Mouse (Mus musculus) liver, postnatal 0 days (tissue): ENCODE measurements around the gene Rnpepl1.

Experiments
- CTCF ChIP-seq: sonication (generic); IDR thresholded peaks from 2 replicates; pipeline ENCODE4 v1.5.1; 2016; ENCODE audit warnings: antibody characterized with exemption, low read depth
- EP300 ChIP-seq: IDR thresholded peaks from 2 replicates; pipeline ENCODE4 v1.6.1; 2016; ENCODE audit warnings: antibody characterized with exemption, low read depth, mild to moderate bottlenecking

DNA sequence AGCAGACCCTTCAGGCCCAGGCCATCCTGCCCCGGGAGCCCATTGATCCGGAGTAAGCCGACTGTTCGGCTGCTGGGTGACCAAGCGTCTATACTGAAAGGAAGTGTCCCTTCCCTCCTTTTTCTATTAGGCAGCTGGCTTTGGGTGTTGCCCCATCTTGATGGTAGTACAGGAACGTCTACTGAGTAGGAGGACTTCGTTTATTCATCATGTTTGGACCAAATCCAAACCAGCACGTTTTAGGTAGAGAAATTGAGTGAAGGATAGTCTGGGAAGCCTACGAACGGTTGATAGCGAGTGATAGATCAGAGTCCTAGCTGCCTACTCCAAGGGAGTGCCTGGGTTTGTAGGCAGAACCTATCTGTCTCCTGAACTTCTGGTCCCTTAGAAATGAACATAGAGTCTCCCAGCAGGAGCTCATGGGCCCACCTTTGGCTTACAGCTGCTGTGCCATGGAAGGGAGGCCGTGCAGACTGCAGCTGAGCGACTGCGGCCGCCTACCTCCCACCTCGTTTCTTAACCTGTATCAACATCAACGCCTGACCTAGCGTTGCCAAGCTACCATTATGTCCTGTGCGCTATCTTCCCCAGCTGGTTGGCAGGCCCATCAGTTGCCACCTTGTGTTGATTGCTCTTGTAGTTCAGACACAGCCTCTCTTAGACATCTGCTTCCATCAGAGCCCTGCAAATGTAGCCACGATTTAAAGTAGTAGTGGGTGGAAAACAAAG is 2.8 kb upstream of the Rnpepl1 start:
- no peak for TF ChIP-seq CTCF
- no peak for TF ChIP-seq EP300
